Mouse (Mus musculus) mesoderm, embryonic 11.5 days (tissue): ENCODE results near the gene Il2rb.
A peak's percentile ranks its signal among the peaks of the same experiment; 100 is the strongest.

ENCODE experiments used
- DNase-seq: peaks from one replicate; pipeline ENCODE4 v3.0.0-alpha.2; 2012; ENCODE audit warnings: low read depth, low spot score

The Il2rb gene

GRCm38 (mm10) chr15:78481448-78482000 is 13.5 kb downstream of the Il2rb start:
- DNase-seq, result no peak

- no peak for DNase-seq
Observed at GRCm38 (mm10) chr15:78480991-78481390, 14.1 kb downstream of the Il2rb start.

GRCm38 (mm10) chr15:78480111-78480510 is 15.0 kb downstream of the Il2rb start:
- DNase-seq, result no peak

DNA sequence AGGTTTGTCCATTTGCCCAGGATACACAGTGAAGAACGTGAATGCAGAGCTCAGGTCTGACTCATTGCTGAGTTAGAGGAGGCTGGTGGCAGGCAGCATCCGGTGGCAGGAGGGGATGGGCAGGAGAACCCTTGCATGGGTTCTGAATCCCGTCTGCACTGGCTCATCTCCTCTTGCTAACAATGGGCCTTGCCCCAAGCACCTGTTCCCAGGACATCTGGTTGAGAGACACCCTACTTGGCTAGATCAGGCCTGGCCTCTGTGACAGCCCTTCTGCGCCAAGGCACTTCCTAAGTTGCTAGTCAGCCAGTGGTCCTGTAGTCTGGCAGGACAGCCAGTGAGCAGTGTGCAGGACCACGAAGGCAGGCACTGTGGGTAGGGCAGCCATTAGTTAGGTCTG is 15.6 kb downstream of the Il2rb start:
- no peak for DNase-seq

GRCm38 (mm10) chr15:78478073-78478472 is 17.0 kb downstream of the Il2rb start:
- DNase-seq, result no peak

- no peak for DNase-seq
Observed at GRCm38 (mm10) chr15:78476878-78477277, 18.2 kb downstream of the Il2rb start.

DNA sequence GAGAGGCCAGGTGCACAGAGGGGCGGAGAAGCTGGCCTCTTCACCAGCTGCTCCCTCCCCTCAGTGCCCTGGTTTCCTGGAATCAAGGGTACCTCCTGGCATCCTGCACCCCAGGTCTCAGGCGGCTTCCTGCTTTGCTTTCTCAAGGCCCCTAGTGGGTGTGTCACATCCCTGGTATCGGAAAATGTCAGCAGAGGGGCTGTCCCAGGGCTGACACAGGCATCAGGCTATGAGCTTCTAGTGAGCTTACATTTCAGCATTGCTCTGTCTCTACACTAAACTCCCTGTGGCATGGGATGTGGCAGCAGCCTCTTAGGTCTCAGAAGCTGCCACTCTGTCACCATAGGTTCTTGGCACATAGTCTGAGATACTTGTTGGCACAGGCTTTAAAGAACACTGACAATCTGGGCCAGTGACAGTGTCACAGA is 19.5 kb downstream of the Il2rb start:
- DNase-seq, result no peak

- DNase-seq, result no peak
Observed at GRCm38 (mm10) chr15:78473442-78473841, 21.6 kb downstream of the Il2rb start.

- DNase-seq, result no peak
Observed at GRCm38 (mm10) chr15:78471902-78472301, 23.2 kb downstream of the Il2rb start.

DNA sequence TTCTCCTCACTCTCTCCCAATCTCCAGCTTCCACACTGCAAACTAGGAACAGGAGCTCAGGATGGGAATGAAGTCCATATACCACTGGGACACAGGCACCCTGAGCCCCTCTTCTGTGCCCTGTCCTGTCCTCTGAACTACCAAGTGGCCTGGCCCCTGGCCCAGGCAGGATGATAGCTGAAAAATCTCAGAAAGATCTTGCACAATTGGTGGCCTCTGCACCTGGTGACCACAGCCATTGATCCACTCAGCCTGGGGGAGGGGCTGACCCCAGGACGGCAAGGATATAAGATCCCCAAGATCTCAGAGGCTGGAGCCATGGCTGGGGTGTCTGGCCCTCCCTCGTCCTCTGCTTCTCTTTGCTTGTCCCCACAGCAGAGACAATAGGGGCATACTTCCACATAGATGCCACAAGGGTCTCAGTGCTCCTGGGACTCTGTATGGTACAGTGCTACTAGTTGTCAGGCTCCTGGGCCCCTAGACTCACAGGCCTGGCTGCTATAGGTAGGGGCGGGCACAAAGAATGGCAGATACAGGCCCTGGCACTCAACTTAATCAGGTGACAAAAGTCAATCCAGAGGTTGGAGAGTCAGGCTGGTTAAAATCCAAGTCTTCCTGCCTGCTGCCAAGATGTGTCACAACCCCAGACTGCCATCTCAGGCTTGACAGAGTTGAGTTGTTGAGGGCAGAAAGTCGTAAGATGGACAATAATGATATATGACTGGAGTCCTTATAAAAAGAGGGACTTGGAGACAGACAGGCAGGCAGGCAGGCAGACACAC is 24.4 kb downstream of the Il2rb start:
- no peak for DNase-seq

GRCm38 (mm10) chr15:78468379-78468937 is 26.6 kb downstream of the Il2rb start, which contains the start of gene Tmprss6:
Tmprss6 (minus strand) TSS chr15:78468634.
- no peak for DNase-seq

GRCm38 (mm10) chr15:78467570-78467969 is 27.5 kb downstream of the Il2rb start:
- no peak for DNase-seq

- DNase-seq, result no peak
Observed at GRCm38 (mm10) chr15:78466809-78467208, 28.3 kb downstream of the Il2rb start.

DNA sequence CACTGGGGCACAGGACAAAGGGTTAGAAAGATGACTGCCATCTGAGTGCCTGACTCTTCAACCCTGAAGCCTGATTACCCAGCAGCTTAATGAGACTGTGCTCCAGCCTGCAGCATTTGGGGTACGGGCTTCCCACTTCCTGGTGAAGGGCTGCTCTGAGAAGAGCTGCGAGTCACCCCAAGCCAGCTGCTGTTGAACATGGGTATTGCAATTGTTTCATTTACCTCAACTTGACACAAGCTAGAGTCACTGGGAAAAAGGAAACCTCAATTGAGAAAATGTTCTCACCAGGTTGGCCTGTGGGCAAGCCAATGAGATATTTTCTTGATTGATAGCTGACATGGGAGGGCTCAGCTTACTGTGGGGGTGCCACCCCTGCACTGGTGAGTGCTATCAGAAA is 32.1 kb downstream of the Il2rb start:
- no peak for DNase-seq

GRCm38 (mm10) chr15:78457193-78457592 is 37.9 kb downstream of the Il2rb start:
- no peak for DNase-seq

DNA sequence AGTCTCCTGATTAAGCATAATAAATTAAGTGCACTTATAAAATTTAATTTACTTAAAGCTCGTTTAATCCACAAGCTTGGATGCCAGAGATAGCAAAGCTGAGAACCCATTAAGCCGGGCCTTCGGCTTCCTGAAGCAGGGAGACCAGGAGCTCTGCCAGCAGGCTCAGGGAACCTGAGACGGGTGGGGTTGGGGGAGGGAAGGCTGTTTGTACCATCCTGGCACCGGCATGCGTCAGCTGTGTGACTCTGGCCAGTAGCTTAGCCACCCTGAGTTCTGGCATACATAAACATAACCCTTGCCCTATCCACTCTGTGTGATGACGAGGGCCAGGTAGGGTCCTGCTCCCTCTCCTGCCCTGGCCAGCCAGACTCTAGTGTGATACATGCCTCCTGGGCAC is 39.0 kb downstream of the Il2rb start:
- no peak for DNase-seq

DNA sequence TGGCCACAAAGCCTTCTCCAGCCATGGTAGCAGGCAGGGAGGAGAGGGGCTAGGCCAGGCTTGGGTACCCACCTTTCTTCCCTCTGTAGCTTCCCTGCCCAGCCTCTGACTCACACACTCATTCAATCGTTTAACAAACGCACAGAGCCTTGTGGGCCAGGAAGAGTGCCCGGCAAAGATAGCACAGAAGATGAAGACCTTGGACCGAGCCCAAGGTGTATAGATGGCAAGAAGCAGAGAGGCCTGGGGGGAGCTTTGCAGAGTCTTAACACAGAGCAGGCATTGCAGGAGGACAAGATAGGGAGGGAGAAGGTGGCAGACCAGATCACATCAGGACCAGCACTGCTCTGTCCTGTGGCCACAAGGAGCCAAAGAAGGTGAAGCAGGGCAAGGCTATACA is 39.9 kb downstream of the Il2rb start:
- DNase-seq, result no peak

DNA sequence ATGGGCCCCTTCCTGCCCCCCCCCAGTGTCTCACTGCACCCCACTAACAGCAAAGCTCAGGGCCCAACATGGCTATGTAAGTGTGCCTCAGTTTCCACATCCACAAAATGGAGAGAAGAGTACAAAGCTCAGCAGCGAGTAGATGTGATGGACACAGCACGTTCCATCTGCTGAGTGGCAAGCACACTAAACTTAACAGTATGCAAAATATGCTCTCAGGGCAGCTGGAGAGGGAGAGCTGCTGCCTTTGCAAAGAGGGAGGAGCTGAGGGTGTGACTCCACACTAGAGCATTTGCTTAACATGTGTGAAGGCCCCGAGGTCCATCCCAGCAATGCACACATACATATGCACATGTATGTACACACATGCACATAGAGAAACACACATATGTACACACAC is 42.1 kb downstream of the Il2rb start:
- DNase-seq, result no peak

- DNase-seq, result no peak
Observed at GRCm38 (mm10) chr15:78451201-78451600, 43.9 kb downstream of the Il2rb start.

DNA sequence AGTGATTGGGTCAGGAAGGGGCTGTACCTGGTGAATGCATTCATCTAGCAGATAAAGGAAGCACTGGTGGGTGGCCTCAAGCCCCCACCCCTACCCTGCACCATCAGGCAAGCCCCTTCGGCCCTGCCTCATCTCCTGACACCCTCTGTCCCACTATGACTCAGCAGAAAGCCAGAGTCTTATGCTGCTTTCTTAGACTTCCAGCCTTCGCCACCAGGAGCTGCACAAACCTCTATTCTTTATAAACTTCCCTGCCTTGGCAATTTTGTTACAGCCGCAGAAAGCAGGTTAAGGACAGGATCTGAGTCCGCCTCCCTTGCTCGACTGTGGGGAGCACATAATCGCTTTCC is 44.7 kb downstream of the Il2rb start:
- DNase-seq, result no peak

DNA sequence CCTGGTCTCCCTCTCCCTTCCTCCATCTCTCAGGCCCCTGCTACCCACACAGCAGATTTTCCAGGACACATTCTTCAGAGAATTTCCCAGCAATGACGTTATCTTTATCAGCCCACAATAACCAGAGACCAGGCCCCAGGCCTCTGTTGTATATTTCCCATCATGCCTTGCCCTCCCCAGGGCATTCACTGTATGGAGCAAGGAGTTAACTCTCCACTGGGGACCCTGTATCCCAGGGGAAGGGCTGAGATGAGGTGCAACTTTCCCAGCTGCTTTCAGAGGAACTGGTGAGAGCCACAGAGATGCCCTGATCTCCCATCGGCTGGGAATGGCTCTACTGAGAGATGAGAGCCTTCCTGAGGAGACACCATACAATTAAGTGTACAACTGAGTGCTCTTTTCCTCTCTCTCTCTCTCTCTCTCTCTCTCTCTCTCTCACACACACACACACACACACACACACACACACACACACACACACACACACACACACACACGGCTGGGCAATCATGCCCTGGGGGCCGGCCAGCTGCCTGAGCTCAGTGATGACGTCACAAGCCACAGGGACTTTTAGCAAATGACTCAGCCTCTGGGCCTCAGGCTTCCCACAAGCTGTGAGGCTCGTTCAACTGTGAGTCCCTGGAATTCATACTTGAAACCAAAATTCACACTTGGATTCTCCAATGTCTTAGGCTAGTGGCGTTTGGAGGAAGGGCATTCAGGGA is 45.2 kb downstream of the Il2rb start:
- peak; percentile 54 for DNase-seq

DNA sequence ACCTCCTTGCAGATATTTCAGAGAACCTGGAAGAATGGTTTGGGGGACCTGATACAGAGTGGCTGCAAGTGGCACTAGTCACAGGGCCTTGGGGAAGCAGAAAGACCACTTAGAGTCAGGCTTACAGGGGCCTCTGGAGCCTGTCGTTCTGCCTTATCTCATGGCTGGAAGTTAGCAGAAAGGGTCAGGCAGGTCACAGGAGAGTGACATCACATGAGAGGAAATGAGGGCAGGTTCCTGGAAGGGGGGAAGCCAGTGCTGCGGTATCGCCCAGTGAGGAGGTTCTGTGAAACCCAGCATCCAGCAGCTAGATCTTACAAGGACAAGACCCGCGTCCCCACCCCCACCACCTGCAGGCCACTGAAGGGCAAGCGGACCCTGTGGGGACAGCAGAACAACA is 45.9 kb downstream of the Il2rb start:
- DNase-seq, result no peak
